Mouse (Mus musculus) gonadal fat pad, adult 2 months (tissue): ENCODE data around the gene Sapcd1. TPM values are rescaled to one million over a fixed set of nuclear protein-coding genes. Genes with fewer than 3 reads are reported as not detected.
A peak's percentile ranks its signal among the peaks of the same experiment; 100 is the strongest.

Experiments used
- DNase-seq: peaks from one replicate; pipeline ENCODE4 v3.0.0-alpha.2; 2012; ENCODE audit warnings: low read depth
- polyA plus RNA-seq: library from polyadenylated mRNA; depleted of rRNA; stranded (reverse); fragments of >200 nt; gene quantifications from 2 replicates; pipeline ENCODE4 v1.2.3, GENCODE M21; 2012

The Sapcd1 gene
- polyA plus RNA-seq, 1 experiment, result 3.0 TPM

DNA sequence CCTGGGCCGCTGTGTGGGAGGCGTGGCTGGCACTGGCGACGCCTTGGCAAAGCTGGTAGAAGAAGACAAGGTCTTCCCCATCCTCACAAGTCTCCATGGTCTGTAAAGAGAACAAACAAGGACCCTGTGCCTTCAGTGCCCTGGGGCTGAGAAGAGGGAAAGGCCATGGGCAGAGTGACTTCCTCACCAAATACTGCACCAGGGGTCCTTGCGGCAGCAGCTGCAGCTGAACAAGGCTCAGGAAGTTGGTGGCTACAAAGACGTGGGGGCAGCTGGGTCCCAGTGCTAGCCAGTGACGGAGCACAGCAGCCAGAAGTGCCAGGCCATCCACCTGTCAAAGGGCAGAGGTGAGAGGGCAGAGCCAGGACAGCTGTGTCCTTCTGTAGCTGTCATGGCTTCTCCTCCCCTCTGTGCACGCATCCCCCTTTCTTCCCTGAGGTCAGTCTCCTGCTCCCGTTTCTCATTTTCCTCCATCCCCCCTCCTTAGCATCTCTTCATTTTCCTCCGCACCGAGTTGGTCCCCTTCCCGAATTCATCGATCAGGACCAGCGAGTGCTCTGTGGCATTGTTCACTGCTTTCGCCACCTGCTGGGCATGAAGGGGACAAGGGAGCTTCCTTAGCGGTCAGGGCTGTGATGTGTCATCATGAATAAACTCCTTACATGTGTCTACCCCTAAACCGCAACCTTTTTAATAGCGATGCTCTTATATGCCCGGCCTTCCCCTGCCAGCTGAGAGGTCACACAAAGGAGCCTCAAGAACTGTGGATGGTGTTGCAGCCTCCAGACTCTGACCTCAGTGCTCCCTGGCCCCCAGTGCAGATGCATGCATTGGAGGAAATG lies 2.1 kb upstream of the Sapcd1 start:
- DNase-seq, result no peak

DNA sequence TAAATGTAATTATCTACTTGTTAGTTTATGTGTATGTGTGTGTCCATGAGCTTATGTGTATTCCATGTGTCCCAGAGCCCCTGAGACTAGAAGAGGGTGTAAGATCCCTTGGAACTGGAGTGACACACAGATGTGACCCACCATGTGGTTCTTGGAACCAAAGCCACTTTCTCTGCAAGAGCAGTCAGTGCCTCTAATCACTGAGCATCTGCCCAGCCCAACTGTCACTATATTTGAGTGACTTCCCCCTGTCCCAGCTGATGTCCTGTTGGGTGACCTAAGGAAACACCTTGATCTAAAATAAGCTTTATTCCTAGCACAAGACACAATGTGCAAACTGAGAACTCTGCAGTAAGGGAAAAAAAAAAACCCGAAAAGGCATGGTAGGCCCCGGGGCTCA lies 499 bp upstream of the Sapcd1 start:
- no peak for DNase-seq

DNA sequence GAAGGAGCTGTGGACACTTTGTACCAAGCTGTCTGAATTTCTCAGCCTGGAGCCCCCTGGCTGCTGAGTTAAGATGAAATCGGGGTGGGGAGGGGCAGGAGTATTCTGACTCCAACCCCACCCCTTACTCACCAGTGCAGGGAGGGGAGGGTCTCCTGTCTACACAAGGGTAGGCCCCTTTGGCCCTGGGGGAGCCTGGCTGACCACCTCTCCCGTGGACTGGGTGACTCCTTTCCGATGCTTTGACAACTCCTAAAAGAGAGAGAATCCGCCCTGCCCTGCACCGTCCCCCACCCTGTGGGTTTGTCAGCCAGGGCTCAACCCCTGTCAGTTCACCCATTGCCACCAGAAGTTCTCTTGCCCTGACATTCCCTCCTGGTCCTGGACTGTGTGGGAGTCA lies 1.6 kb downstream of the Sapcd1 start:
- DNase-seq, result no peak

DNA sequence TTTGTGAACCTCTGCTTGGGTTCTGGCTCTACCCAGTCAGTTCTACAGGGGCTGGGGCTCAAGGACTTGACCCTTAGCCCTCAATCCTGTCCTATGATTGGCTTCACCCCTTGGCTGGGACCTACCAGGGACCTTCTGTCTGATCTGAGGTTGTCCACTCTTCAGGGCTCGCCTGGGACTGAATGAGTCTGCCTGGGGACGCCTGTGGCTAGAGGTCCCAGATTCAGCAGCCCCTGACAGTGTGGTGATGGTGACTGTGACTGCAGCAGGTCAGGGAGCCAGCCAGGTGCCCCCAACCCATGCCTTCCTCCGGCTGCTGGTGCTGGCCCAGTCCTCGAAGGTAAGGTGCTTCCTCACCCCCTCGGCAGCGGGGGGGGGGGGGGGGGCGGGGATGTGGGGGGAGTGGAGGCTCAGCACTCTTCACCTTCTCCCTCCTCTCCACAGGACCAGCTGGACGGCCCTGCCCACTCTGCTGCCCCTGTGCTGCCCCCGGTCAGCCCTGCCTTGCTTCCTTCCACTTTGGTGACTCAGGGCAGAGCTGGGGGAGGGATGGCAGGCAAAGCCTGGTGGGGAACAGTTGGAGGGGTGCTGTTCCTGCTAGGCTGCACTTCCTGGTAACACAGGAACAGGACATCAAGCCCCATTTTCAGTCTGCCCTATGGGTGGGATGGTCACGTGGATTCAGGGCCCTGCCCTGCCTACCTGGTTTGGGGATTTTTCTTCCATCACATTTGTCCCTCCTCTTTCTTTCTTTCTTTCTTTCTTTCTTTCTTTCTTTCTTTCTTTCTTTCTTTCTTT lies 2.9 kb downstream of the Sapcd1 start:
- no peak for DNase-seq

DNA sequence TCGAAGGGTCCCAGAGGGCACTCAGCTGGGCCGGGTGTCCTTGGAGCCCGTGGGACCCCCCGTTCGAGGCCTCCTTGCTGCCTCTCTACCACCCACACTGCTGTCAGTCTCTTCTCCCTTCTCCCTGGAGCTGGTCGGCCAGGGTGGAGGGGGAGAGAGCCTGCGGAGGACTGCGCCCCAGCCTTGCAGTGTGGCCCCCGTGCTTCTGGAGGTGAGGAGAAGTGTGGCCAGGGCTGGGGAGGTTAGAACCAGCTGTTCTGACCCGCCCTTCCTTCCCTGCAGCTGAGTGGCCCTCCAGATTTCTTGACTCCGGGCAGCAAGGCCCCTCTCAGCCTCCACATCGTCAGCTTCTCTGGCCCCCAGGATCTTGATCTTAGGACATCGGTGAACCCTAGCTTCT lies 3.6 kb downstream of the Sapcd1 start:
- no peak for DNase-seq

DNA sequence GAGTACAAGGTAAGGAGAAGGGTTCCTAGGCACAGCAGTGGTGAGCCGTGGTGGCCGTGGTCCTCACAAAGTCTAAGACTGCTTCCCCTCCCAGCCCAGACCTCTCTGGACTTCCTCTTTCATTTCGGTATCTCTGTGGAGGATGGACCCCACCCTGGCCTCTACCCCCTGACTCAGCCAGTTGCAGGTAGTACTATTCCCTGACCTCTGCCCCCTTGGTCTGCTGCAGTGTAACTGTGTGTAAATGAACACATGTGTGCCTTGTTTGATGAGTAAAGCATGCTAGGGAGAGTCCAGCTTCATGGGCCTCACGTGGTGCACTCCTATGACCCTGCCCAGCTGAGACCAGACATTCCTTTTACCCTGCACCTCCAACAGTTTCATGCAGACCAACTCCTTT lies 4.1 kb downstream of the Sapcd1 start:
- DNase-seq, result no peak

DNA sequence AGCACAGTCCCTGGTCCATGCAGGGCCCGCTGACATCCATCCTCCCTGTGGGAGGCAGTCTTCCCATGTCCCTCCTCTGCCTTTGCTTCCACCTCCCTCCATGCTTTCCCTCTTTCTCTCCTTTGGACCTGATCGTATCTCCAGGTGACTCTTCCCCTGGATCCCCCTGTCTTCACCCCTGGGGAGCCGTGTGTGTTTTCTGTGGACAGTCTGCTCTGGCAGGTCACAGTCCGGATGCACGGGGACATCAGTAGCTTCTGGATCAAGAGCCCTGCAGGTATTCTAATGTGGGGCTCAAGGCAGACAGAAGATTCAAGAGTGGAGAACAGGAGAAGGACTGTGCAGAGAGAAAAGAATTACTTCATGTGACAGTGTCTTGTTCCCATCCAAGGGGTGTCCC lies 4.6 kb downstream of the Sapcd1 start:
- DNase-seq, result no peak

DNA sequence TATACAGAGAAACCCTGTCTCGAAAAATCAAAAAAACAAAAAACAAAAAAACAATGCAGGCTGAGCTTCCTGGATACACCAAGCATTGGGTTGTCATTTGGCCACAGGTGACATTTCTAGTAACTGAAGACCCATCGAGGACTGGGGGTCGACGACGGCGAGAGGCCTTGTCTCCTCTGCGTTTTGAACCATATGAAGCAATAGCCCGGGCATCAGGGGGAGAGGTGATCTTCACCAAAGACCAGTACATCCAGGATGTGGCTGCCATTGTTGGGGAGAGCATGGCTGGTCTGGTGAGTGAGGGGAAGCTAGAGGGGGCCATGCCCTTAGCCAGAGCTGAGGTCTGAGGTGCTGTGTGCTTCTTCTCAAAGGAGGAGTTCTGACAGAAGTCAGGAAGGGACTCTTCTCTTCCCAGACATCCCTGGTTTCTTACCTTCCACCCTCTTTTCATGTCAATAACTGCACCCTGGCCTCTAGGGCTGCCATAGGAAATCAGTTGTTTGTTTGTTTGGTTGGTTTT lies 5.2 kb downstream of the Sapcd1 start:
- DNase-seq, result no peak

DNA sequence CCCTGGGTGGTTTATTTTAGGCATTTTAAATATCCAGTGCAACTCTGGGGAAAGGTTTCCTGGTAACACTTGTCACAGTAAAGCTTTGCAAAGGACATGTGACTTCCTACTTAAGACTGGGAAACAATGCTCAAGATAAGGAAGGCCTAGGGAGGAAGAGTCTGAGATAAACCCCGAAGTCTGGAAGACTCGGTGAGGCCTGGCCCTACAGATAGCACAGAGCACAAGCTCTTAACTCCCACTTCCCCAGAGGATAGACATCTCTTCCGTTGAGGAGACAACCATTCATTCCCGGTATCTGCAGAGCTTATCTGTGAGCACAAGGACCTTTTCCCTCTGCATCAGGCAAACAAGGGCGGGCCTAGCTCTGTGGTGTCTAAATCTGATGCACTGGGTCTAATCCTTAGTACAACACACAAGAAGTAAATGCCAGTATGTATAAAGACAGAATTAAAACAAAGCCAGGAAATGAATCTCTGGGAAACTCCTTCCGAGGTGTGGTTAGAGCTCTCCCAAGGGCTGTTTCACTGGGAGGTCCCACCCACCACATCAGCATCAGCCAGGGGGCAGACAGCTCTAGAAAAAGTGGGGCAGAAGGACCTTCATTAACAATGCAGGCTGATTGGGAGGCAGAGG lies 5.9 kb downstream of the Sapcd1 start:
- no peak for DNase-seq

DNA sequence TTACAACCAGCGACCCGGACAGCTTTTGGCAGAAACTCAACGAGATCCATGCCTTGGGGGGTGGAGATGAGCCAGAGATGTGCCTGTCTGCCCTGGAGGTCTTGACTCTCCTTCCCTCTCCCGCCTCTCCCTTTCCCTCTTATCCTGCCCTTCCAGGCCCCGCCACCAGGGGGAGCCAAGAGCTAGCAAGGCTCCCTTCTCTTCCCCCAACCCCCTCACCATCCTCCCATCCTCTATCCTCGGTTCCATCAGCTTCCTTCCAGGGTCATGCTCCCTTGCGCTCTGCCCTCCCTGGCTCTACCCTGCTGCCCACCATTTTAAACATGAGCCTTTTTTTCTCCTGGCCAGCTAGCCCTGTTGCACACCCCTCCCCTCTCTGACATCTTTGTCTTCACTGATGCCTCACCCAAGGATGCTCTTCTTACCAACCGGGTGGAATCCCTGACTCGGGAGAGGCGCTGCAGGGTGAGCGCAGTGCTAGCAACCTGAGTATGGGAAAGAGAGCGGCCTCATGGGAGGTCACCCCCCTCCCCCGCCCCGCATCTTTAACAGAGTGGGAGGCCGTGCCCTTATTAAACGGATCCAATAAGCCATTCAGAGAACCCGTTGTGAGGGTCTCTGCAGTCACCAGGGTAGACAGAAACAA lies 6.5 kb downstream of the Sapcd1 start:
- DNase-seq, result no peak

DNA sequence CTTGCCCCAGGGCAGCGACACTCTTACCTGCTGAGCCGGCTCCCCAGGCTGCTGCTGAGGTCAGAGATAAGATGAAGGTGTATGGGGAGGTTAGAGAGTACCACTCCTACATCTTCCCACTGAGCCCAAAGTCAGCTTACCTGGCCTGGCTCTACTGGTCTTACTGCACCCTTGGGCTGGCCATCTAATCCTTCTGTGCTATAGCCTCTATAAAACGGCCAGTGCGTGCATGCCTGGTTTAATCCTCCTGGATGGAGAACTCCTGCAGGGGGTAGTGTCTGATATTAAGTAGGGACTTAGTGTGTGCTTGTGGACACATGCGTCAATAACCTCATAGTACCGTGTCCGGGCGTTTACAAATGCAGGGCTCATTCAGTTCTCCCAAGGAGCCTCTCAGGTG lies 7.3 kb downstream of the Sapcd1 start:
- peak; percentile 54 for DNase-seq

DNA sequence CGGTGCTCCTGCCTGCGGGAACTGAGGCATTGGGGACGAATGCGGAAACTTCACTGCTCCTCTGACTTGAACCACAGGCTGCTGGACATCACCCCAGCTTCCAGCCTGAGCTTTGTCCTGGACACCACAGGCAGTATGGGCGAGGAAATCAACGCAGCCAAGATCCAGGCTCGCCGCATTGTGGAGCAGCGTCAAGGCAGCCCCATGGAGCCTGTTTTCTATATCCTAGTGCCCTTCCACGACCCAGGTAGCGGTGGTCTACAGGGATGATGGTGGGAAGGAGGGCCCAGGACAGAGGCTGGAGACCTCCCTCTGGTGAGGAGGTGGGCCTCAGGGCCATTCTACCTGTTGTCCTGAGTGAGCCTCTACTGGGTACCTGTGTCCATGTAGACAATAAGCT lies 7.9 kb downstream of the Sapcd1 start:
- DNase-seq, result no peak

DNA sequence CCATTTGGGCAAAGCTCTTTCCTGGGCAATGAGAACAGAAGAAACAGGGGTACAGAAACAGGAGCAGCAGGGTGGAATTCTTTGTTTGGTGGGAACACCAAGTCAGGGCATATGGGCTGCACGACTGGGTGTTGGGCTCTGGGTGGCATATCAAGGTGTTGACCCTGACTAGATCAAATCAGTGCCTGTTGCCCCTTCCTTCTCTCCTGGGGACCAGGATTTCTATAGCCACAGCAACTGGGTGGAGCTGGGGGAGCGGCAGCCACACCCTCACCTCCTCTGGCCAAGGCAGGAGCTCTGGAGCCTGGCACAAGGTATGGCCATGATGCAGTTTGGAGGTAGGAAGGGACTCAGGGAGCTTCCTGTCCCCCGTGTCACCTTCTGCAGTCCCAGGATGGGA lies 9.6 kb downstream of the Sapcd1 start:
- DNase-seq, result no peak

DNA sequence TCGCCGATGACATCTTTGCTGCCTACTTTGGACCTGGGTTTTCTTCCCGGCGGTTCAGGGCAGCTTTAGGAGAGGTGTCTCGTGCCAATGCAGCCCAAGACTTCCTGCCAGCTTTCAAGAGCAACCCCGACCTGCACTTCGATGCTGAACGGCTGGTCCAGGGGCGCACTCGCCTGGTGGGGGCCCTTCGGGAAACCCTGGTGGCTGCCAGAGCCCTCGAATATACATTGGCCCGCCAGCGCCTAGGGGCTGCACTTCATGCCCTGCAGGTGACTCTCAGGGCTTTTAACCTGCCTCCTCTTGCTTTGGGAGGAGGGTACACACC lies 10.1 kb downstream of the Sapcd1 start:
- DNase-seq, result no peak

DNA sequence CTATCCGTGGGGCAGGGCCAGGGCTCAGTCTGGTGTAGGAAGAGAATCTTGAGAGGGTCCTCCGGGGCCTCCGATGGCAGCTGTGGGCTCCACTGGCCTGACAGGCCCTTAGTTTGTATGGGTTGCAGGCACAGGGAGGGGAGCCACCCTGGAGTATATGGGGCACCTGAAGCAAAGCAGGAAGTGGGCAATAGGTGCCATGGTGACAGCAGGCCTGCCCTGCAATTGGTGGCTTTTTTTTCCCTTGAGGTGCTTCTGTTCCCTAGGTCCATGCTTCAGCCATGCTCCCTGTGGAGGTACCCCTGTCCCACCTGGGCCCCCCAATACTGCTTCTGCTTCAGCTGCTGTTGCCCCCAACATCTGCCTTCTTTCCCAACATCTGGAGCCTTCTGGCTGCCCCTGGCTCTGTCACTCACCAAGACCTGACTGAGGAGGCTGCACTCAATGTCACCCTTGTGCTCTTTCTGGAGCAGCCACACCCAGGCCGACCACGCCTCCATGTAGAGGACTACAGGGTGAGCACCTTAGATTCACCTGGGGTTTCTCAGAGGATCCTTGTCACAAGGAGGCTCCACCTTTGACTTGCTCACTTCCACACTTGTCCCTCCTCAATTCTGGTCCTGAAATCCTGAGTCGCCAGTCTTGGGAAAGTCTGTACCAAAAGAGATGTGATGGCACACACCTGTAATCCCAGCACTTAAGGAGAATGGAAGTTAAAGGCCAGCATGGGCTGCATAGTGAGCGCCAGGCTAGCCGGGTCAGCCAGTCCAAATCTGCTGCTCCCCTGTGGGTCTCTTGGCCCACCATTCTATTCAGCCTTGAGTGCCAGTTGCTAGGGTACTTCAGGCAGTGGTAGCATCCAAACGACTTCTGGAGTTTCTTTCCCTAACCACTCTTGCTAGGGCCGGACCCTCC lies 10.8 kb downstream of the Sapcd1 start:
- no peak for DNase-seq

DNA sequence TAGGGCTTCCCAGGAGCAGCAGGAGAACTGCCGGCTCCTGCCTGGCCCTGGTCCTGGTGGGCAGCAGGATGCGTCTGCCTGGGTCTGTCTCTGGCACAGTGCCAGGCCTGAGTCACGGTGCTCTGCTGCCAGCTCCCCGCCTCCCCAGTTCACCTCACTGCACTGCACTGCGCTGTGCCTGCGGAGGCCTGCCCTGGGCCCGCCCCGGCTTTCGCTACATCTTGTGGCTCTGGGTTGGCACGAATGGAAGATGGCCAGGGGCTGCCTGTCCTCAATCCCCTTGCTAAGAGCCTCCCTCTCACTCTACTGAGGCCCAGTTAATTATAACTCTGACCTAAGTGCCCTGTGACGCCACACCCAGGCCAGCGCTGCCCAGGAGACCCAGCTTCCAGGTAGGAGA lies 11.4 kb downstream of the Sapcd1 start, which contains the start of gene Vwa7:
Gene Vwa7 (plus strand): TSS at position 204 of the 400 bp plus-strand sequence.
- DNase-seq, result no peak

DNA sequence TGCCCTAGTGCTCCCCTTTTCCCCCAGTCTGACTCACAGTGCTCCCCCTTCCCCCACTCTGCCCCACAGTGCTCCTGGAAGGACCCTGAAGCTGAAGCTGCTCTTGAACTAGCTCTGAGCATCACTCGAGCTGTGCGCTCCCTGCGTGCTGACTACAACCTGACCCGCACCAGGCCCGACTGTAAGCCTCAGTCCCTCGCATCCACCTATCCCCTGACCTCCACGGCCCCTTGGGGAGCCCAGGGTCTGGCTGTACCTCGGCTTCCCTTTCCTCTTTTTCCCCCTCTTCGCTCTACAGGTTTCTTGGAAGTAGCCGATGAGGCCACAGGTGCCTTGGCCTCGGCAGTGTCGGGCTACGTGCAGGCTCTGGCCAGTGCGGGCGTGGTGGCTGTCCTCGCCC lies 12.5 kb downstream of the Sapcd1 start:
- DNase-seq, result no peak

DNA sequence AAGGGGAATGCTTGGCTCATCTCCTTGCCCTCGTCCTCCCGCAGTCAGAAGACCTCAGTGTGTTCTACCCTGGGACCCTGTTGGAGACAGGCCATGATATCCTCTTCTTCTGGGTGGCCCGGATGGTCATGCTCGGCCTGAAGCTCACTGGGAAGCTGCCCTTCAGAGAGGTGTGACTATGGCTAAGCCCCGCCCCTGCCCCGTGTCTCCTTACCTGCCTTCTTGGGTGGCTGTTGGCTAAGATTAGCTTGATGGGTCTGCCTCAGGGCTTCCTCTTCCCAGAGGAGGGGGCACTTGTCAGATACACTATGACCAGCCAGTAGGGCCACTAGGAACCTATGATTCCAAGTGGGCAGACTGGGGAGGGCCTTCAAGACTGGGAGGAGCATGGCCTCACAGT lies 14.6 kb downstream of the Sapcd1 start:
- DNase-seq, result no peak

DNA sequence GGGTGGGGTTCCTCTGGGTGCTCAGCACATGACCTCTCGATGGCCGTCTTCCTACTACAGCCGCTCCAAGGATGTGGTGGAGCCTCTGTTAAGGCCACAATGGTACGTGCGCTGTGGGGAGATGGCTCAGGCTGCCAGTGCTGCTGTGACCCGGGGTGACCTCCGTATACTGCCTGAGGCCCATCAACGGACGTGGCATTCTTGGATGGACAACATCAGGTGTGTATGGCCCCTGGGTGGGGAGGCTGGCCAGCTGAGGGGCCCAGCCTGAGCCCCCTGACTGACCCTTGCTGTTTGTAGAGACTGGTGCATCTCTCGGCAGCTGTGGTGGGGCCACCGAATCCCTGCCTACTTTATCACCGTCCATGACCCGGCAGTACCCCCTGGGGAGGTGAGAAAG lies 15.4 kb downstream of the Sapcd1 start:
- DNase-seq, result no peak

DNA sequence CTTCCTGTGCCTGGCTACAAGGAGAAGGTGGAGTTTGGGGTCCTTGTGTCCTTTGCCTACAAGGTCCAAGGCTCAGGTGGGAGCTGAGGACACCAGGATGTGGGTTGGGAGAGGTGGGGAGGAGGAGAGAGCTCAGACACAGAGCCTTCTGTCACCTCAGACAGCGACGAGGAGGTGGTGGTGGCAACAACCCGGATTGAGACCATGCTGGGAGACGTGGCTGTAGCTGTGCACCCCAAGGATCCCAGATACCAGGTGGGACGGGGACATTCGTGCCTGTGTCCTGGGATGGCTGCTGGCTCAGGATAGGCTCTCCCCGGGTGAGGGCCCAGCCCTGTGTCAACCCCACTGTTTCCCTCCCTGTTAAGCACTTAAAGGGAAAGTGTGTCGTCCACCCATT lies 16.4 kb downstream of the Sapcd1 start:
- no peak for DNase-seq

DNA sequence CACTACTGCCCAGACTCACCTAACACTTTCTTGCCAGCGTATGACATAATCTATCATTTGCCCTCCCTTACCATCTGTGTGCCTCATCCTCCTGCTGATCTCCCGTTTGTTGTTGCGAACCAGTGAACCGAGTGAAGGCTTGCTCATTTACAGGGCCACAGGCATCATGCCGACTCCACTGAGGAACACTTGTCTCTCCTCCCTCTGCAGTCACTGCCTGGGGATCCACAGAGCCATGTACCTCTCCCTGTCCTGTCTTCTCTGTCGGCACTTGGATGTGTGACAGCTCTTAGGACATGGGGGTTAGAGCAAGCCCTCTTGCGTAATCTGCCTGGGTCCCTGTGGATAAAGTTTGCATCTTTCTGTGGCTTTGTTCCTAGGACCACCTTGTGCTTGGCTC lies 18.2 kb downstream of the Sapcd1 start:
- DNase-seq, result no peak
